20 mouse cellular contexts compared by ENCODE assay signal in genomic region chr2:20407101-20407500, GRCm38 (mm10).
DNase-seq lines count a peak whose midpoint lies in the region; ATAC-seq and TF ChIP-seq lines count a peak whose summit lies in the region.
"Had no signal": no experiment of that assay in that cellular context is flagged by ENCODE, and none has a peak within 500 bp of the region (broad histone marks: within the 10 kb centered on the region; RNA-seq: fewer than 3 reads in every experiment).

No protein-coding gene starts in this region.

- H3K9ac ChIP-seq in midbrain, embryonic 16.5 days (ENCODE audit: low read depth, low read length) = no peak overlapping the region
- H3K9ac ChIP-seq: heart, embryonic 12.5 days; limb, embryonic 15.5 days; liver, postnatal 0 days had no signal

- no peaks in the 10 kb centered on the region for H3K4me1 ChIP-seq in midbrain, embryonic 16.5 days (ENCODE audit: control insufficient read depth, insufficient read depth, low read length)
- H3K4me1 ChIP-seq: heart, embryonic 12.5 days; limb, embryonic 15.5 days had no signal

- no peak for TF ChIP-seq CTCF in layer of hippocampus, adult 2 months (conservative IDR thresholded peaks at IDR 0.05)

- H3K36me3 ChIP-seq in midbrain, embryonic 16.5 days (ENCODE audit: control insufficient read depth, insufficient read depth, low read length) = no peaks in the 10 kb centered on the region
- H3K36me3 ChIP-seq: heart, embryonic 12.5 days; limb, embryonic 15.5 days had no signal

- H3K27ac ChIP-seq in layer of hippocampus, adult 2 months = no peak overlapping the region
- H3K27ac ChIP-seq in midbrain, embryonic 16.5 days (ENCODE audit: low read length) = no peak overlapping the region
- H3K27ac ChIP-seq: hindbrain, postnatal 0 days; limb, embryonic 15.5 days had no signal

- ATAC-seq in frontal cortex, adult (ENCODE audit: low TSS enrichment) = peak; percentile 87
- no peak for ATAC-seq in midbrain, embryonic 16.5 days
- ATAC-seq: forebrain, embryonic 14.5 days; hindbrain, postnatal 0 days; liver, postnatal 0 days had no signal

- whole genome bisulfite sequencing in midbrain, embryonic 16.5 days = 65% methylated on average over 5 of the region's 5 CpGs

- H3K27me3 ChIP-seq in midbrain, embryonic 16.5 days (ENCODE audit: control insufficient read depth, insufficient read depth, low read depth, low read length) = no peaks in the 10 kb centered on the region
- H3K27me3 ChIP-seq: heart, embryonic 12.5 days; limb, embryonic 15.5 days had no signal

- H3K4me2 ChIP-seq in midbrain, embryonic 16.5 days (ENCODE audit: low read length) = no peak overlapping the region
- H3K4me2 ChIP-seq: heart, embryonic 12.5 days; limb, embryonic 15.5 days; midbrain, embryonic 11.5 days had no signal

- H3K9me3 ChIP-seq in midbrain, embryonic 16.5 days (replicated peaks; ENCODE audit: control insufficient read depth, low read length, poor library complexity, severe bottlenecking) = no peaks in the 10 kb centered on the region
- H3K9me3 ChIP-seq: heart, embryonic 12.5 days; limb, embryonic 15.5 days had no signal

- no peak overlapping the region for H3K4me3 ChIP-seq in layer of hippocampus, adult 2 months
- H3K4me3 ChIP-seq in midbrain, embryonic 16.5 days (ENCODE audit: low read depth, low read length) = no peak overlapping the region
- H3K4me3 ChIP-seq: heart, embryonic 12.5 days; limb, embryonic 15.5 days; myocyte had no signal

- peak; percentile 10 to 29 for DNase-seq in layer of hippocampus, adult 2 months (ENCODE audit: low spot score in 2 of 2)
- no peak for DNase-seq in layer of hippocampus, adult 9-10 months (ENCODE audit: low spot score)
- DNase-seq in R1 (ENCODE audit: low read depth, low spot score) = peak; percentile 66
- DNase-seq in right cerebral cortex, postnatal 10 days (ENCODE audit: low spot score in 2 of 2) = peak; percentile 49 to 73
- no peak for DNase-seq in adrenal gland, adult (ENCODE audit: inconsistent age in 2 of 2, low spot score in 1 of 2)
- DNase-seq: cerebellum, postnatal 25 days; gastrocnemius, postnatal 14 days; heart, postnatal 4 days; kidney, adult 9 months; liver, postnatal 0 days; lung, postnatal 36 days; thymus, adult 2 months had no signal

Comparison
In these comparisons a context has a peak if more than half of its experiments do, and no peak if none do; other contexts are left out.
1. DNase-seq: peak in layer of hippocampus, adult 2 months (2 of 2), R1 (single experiment) and right cerebral cortex, postnatal 10 days (2 of 2); none in layer of hippocampus, adult 9-10 months (single experiment) and adrenal gland, adult (0 of 2).